In the genomic region with DNA sequence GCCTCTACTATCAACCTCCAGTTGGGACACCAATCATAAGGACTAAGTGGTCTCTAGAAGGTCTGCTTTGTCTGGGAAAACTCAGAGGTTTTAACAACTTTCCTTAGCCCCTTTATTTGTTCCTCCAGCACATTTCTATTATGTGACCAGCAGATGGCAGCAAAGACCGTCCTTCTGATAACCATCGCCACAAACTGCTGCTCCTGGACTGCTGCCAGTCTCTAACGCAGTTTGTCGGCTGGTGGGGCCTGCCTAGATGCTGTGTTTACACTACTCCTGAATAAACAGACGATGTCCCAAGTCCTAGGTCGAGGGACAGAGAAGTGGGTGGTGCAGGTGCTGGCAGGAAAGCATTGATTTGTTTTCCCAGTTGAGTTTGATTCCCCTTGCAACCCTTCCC, we compare ENCODE assay signal across 8 mouse cellular contexts. TPM values are rescaled to one million over a fixed set of nuclear protein-coding genes. Genes with fewer than 3 reads are reported as not detected.
DNase-seq lines count a peak whose midpoint lies in the region; ATAC-seq and TF ChIP-seq lines count a peak whose summit lies in the region.

No protein-coding gene starts in this region.

- no peak for ATAC-seq in midbrain, embryonic 14.5 days (ENCODE audit: low FRiP score, low TSS enrichment)
- ATAC-seq in stomach, embryonic 14.5 days (ENCODE audit: insufficient number of reproducible peaks, insufficient read depth, low FRiP score, low read depth), result peak; percentile 64; the same call in 1 of the 2 replicates

- TF ChIP-seq POLR2A in bone marrow, adult 2 months (IDR thresholded peaks at IDR 0.05; ENCODE audit: borderline replicate concordance, control insufficient read depth, low read depth, low read length), result no peak

- no peak overlapping the region for H3K9ac ChIP-seq in midbrain, embryonic 14.5 days (replicated peaks; ENCODE audit: low read length)
- no peak overlapping the region for H3K9ac ChIP-seq in stomach, embryonic 14.5 days (replicated peaks; ENCODE audit: low read depth, low read length)

- H3K27me3 ChIP-seq in limb, embryonic 10.5 days (ENCODE audit: low read depth, poor library complexity, severe bottlenecking), result peaks cover 42% of the 10 kb centered on the region
- H3K27me3 ChIP-seq in midbrain, embryonic 14.5 days (ENCODE audit: control insufficient read depth, insufficient read depth, low read length), result peaks cover 2% of the 10 kb centered on the region; the same call in 1 of the 2 replicates
- no peaks in the 10 kb centered on the region for H3K27me3 ChIP-seq in stomach, embryonic 14.5 days (ENCODE audit: control insufficient read depth, insufficient read depth, low read length)

- WGBS in bone marrow, adult 2 months, result under 1% methylated on average over 6 of the region's 6 CpGs
- 3% methylated on average over 6 of the region's 6 CpGs for WGBS in limb, embryonic 10.5 days
- WGBS in midbrain, embryonic 14.5 days, result under 1% methylated on average over 6 of the region's 6 CpGs
- WGBS in stomach, embryonic 14.5 days, result 1% methylated on average over 6 of the region's 6 CpGs

- peak; percentile 69 to 73 for DNase-seq in left cerebral cortex, adult 18-20 months (ENCODE audit: low spot score in 2 of 2)
- no peak for DNase-seq in left cerebral cortex, adult 11 months (ENCODE audit: low spot score)
- DNase-seq in fibroblast of lung, adult 2 months (ENCODE audit: low read depth), result peak; percentile 7
- DNase-seq in hindlimb bud, embryonic 11.5 days (ENCODE audit: extremely low spot score, low read depth, low spot score), result peak; percentile 61
- DNase-seq in limb, embryonic 10.5 days (ENCODE audit: low spot score), result peak; percentile 83
- peak; percentile 92 for DNase-seq in midbrain, embryonic 14.5 days

- H3K4me3 ChIP-seq in bone marrow, adult 2 months (replicated peaks; ENCODE audit: control insufficient read depth, low read depth, low read length), result no peak overlapping the region
- H3K4me3 ChIP-seq in limb, embryonic 10.5 days, result no peak overlapping the region
- H3K4me3 ChIP-seq in midbrain, embryonic 14.5 days (replicated peaks; ENCODE audit: low read depth, low read length), result no peak overlapping the region
- H3K4me3 ChIP-seq in stomach, embryonic 14.5 days (ENCODE audit: low read depth, low read length), result no peak overlapping the region

- no peak overlapping the region for H3K4me2 ChIP-seq in midbrain, embryonic 14.5 days (ENCODE audit: low read length)
- H3K4me2 ChIP-seq in stomach, embryonic 14.5 days (replicated peaks; ENCODE audit: low read depth, low read length), result no peak overlapping the region

- H3K4me1 ChIP-seq in bone marrow, adult 2 months (ENCODE audit: control insufficient read depth, insufficient read depth, low read length), result no peaks in the 10 kb centered on the region
- peaks cover 6% of the 10 kb centered on the region for H3K4me1 ChIP-seq in limb, embryonic 10.5 days
- no peaks in the 10 kb centered on the region for H3K4me1 ChIP-seq in midbrain, embryonic 14.5 days (ENCODE audit: control insufficient read depth, insufficient read depth, low read length)
- no peaks in the 10 kb centered on the region for H3K4me1 ChIP-seq in stomach, embryonic 14.5 days (ENCODE audit: control insufficient read depth, insufficient read depth, low read length)

- no peak overlapping the region for H3K27ac ChIP-seq in bone marrow, adult 2 months (ENCODE audit: control insufficient read depth, insufficient read depth, low read depth, low read length, poor library complexity)
- H3K27ac ChIP-seq in limb, embryonic 10.5 days, result no peak overlapping the region
- H3K27ac ChIP-seq in midbrain, embryonic 14.5 days (replicated peaks; ENCODE audit: low read depth, low read length), result no peak overlapping the region
- no peak overlapping the region for H3K27ac ChIP-seq in stomach, embryonic 14.5 days (ENCODE audit: low read length)

- peak; percentile 58 for TF ChIP-seq CTCF in bone marrow, adult 2 months (IDR thresholded peaks at IDR 0.05; ENCODE audit: control insufficient read depth, insufficient read depth, low read length)

- no peaks in the 10 kb centered on the region for H3K9me3 ChIP-seq in limb, embryonic 10.5 days (replicated peaks)
- no peaks in the 10 kb centered on the region for H3K9me3 ChIP-seq in midbrain, embryonic 14.5 days (ENCODE audit: control insufficient read depth, low read length)
- no peaks in the 10 kb centered on the region for H3K9me3 ChIP-seq in stomach, embryonic 14.5 days (ENCODE audit: control insufficient read depth, low read depth, low read length)

- H3K36me3 ChIP-seq in limb, embryonic 10.5 days, result no peaks in the 10 kb centered on the region
- no peaks in the 10 kb centered on the region for H3K36me3 ChIP-seq in midbrain, embryonic 14.5 days (ENCODE audit: control insufficient read depth, insufficient read depth, low read length)
- H3K36me3 ChIP-seq in stomach, embryonic 14.5 days (ENCODE audit: control insufficient read depth, insufficient read depth, low read length), result no peaks in the 10 kb centered on the region

RNA-seq across cellular contexts. Expression of a gene that starts 18.2 kb away (rescaled TPM):
- 1 to 10 TPM; 1.2 to 1.6 TPM for total RNA-seq in left cerebral cortex, adult 18-20 months (2021)
- not detected in 2 replicates for polyA plus RNA-seq in bone marrow, adult 2 months (2011; ENCODE audit: insufficient read depth, insufficient read length, low replicate concordance, missing spikeins)
- polyA plus RNA-seq in limb, embryonic 10.5 days (2016; fragmentation: Nextera tagmentation; extraction: Ambion mirVana), result 0.14 and 0.33 TPM in 2 replicates
- polyA plus RNA-seq in midbrain, embryonic 14.5 days (2014; fragmentation: Nextera tagmentation; extraction: Ambion mirVana), result not detected in 2 replicates
- not detected in 2 replicates for polyA plus RNA-seq in stomach, embryonic 14.5 days (2014; fragmentation: Nextera tagmentation; extraction: Ambion mirVana)
